Comparison of ENCODE assay signal across 25 mouse cellular contexts in genomic region chr11:31520909-31521308, GRCm38 (mm10).
DNase-seq lines count a peak whose midpoint lies in the region; ATAC-seq lines count a peak whose summit lies in the region.
"Had no signal": no experiment of that assay in that cellular context is flagged by ENCODE, and none has a peak within 500 bp of the region (broad histone marks: within the 10 kb centered on the region; RNA-seq: fewer than 3 reads in every experiment).

No protein-coding gene starts in this region.

- no peak overlapping the region for H3K4me3 ChIP-seq in heart, embryonic 10.5 days
- H3K4me3 ChIP-seq: embryonic facial prominence, embryonic 13.5 days; embryonic facial prominence, embryonic 15.5 days; erythroblast, embryonic 14.5 days; forebrain, embryonic 10.5 days; forebrain, embryonic 12.5 days had no signal

- H3K27me3 ChIP-seq in heart, embryonic 10.5 days (ENCODE audit: insufficient read depth, poor library complexity, severe bottlenecking), result no peaks in the 10 kb centered on the region
- H3K27me3 ChIP-seq: embryonic facial prominence, embryonic 13.5 days; embryonic facial prominence, embryonic 15.5 days; forebrain, embryonic 12.5 days; Patski had no signal

- intact Hi-C loops in heart, postnatal 10 days (cut with DNase I), result no loop called here

- no peak overlapping the region for H3K27ac ChIP-seq in heart, embryonic 10.5 days
- H3K27ac ChIP-seq: embryonic facial prominence, embryonic 13.5 days; embryonic facial prominence, embryonic 15.5 days; forebrain, embryonic 10.5 days; forebrain, embryonic 12.5 days had no signal

- WGBS in heart, embryonic 10.5 days, result 64% methylated on average over 4 of the region's 4 CpGs

- no peaks in the 10 kb centered on the region for H3K36me3 ChIP-seq in heart, embryonic 10.5 days
- H3K36me3 ChIP-seq: embryonic facial prominence, embryonic 13.5 days; embryonic facial prominence, embryonic 15.5 days; forebrain, embryonic 10.5 days; forebrain, embryonic 12.5 days; G1E had no signal

- peak; percentile 62 for DNase-seq in heart, embryonic 10.5 days (ENCODE audit: low spot score)
- DNase-seq in heart, postnatal 10 days, result no peak
- DNase-seq in thymus, postnatal 4 days, result no peak
- no peak for DNase-seq in cerebellum, adult 11 months
- DNase-seq in retina, postnatal 1 day, result no peak
- DNase-seq: adrenal gland, adult 8-10 months; adrenal gland, postnatal 14 days; adrenal gland, postnatal 36 days; cerebellum, adult 18-20 months; cerebellum, adult 8-10 months; cerebellum, adult 9-11 months; cerebellum, postnatal 14 days; cerebellum, postnatal 36 days had no signal

- H3K9me3 ChIP-seq in heart, embryonic 10.5 days, result no peaks in the 10 kb centered on the region
- H3K9me3 ChIP-seq: embryonic facial prominence, embryonic 13.5 days; embryonic facial prominence, embryonic 15.5 days; forebrain, embryonic 10.5 days; forebrain, embryonic 12.5 days; G1E had no signal

- H3K4me1 ChIP-seq in heart, embryonic 10.5 days, result peaks cover 11% of the 10 kb centered on the region
- H3K4me1 ChIP-seq: embryonic facial prominence, embryonic 13.5 days; embryonic facial prominence, embryonic 15.5 days; forebrain, embryonic 10.5 days; forebrain, embryonic 12.5 days had no signal

- ATAC-seq in common myeloid progenitor, adult 5-6 weeks (replicated peaks; ENCODE audit: low read depth, poor library complexity, severe bottlenecking), result peak; percentile 79
- ATAC-seq in megakaryocyte progenitor cell, adult 5-6 weeks (replicated peaks; ENCODE audit: poor library complexity), result 0 out of 2 replicates have a peak, but pooled peaks have one; percentile 52
- ATAC-seq: activated CD4-positive, CD25-positive, alpha-beta regulatory T cell, adult 4 months; forebrain, embryonic 14.5 days; forebrain, embryonic 16.5 days; Patski had no signal
